In genomic region chr3:33853062-33853461, GRCm38 (mm10) we compare ENCODE assay signal across 15 mouse cellular contexts. TPM values are rescaled to one million over a fixed set of nuclear protein-coding genes. Genes with fewer than 3 reads are reported as not detected.
DNase-seq lines count a peak whose midpoint lies in the region; ATAC-seq and TF ChIP-seq lines count a peak whose summit lies in the region.
"Had no signal": no experiment of that assay in that cellular context is flagged by ENCODE, and none has a peak within 500 bp of the region (broad histone marks: within the 10 kb centered on the region; RNA-seq: fewer than 3 reads in every experiment).

No protein-coding gene starts in this region.

- no peaks in the 10 kb centered on the region for H3K27me3 ChIP-seq in neural tube, embryonic 15.5 days (replicated peaks)
- H3K27me3 ChIP-seq: embryonic facial prominence, embryonic 13.5 days; kidney, embryonic 15.5 days had no signal

- no peak overlapping the region for H3K9ac ChIP-seq in neural tube, embryonic 15.5 days (replicated peaks)
- H3K9ac ChIP-seq: embryonic facial prominence, embryonic 13.5 days; kidney, embryonic 15.5 days had no signal

- no peaks in the 10 kb centered on the region for H3K9me3 ChIP-seq in neural tube, embryonic 15.5 days (replicated peaks)
- H3K9me3 ChIP-seq: embryonic facial prominence, embryonic 13.5 days; kidney, embryonic 15.5 days had no signal

- ATAC-seq in neural tube, embryonic 15.5 days (ENCODE audit: low FRiP score) = no peak
- no peak for ATAC-seq in erythroblast, adult 5-6 weeks (replicated peaks; ENCODE audit: low FRiP score, poor library complexity, severe bottlenecking)
- ATAC-seq: CD4-positive, CD25-positive, alpha-beta regulatory T cell, adult 4 months had no signal

- WGBS in neural tube, embryonic 15.5 days = 61% methylated on average over 1 of the region's 1 CpGs

- no peak overlapping the region for H3K4me2 ChIP-seq in neural tube, embryonic 15.5 days
- H3K4me2 ChIP-seq: embryonic facial prominence, embryonic 13.5 days; kidney, embryonic 15.5 days had no signal

- TF ChIP-seq CTCF in gastrocnemius, adult 2 months (IDR thresholded peaks at IDR 0.05) = peak; percentile 37; the same call in 1 of the 2 replicates
- peak; percentile 61 for TF ChIP-seq CTCF in left cerebral cortex, adult 2 months (IDR thresholded peaks at IDR 0.05)

- H3K27ac ChIP-seq in gastrocnemius, adult 2 months = no peak overlapping the region
- H3K27ac ChIP-seq in left cerebral cortex, adult 2 months = no peak overlapping the region
- no peak overlapping the region for H3K27ac ChIP-seq in neural tube, embryonic 15.5 days (replicated peaks)
- H3K27ac ChIP-seq: embryonic facial prominence, embryonic 13.5 days; kidney, embryonic 15.5 days had no signal

- H3K36me3 ChIP-seq in neural tube, embryonic 15.5 days = no peaks in the 10 kb centered on the region
- H3K36me3 ChIP-seq: embryonic facial prominence, embryonic 13.5 days; kidney, embryonic 15.5 days had no signal

- intact Hi-C loops in gastrocnemius, adult 2 months (cut with DNase I) = loop anchor here (5.0 kb wide), 1 partner anchor 64 kb away; no protein-coding TSS in a partner anchor
- intact Hi-C loops in gastrocnemius, postnatal 36 days (cut with DNase I) = no loop called here
- intact Hi-C loops in left cerebral cortex, adult 2 months (cut with DNase I) = loop anchor here (1.0 to 10.0 kb wide), 3 partner anchors 66 to 1632 kb away; no protein-coding TSS in a partner anchor

- no peak for DNase-seq in gastrocnemius, adult 2 months
- DNase-seq in gastrocnemius, postnatal 36 days = no peak
- peak in 1 of 2 experiments; percentile 17 for DNase-seq in left cerebral cortex, adult 2 months (ENCODE audit: extremely low spot score in 1 of 2, low spot score in 2 of 2)
- no peak for DNase-seq in left cerebral cortex, adult 18-20 months (ENCODE audit: low spot score in 2 of 2)
- DNase-seq in right cerebral cortex, postnatal 10 days (ENCODE audit: low spot score in 2 of 2) = peak; percentile 40 to 44
- no peak for DNase-seq in right cerebral cortex, postnatal 25 days
- DNase-seq: cerebellum, adult 8-10 months; heart, adult 18-20 months; heart, postnatal 4 days; lung, adult 18-20 months had no signal

- no peaks in the 10 kb centered on the region for H3K4me1 ChIP-seq in neural tube, embryonic 15.5 days
- H3K4me1 ChIP-seq: embryonic facial prominence, embryonic 13.5 days; kidney, embryonic 15.5 days had no signal

- no peak overlapping the region for H3K4me3 ChIP-seq in gastrocnemius, adult 2 months
- no peak overlapping the region for H3K4me3 ChIP-seq in left cerebral cortex, adult 2 months
- no peak overlapping the region for H3K4me3 ChIP-seq in neural tube, embryonic 15.5 days (replicated peaks)
- H3K4me3 ChIP-seq: embryonic facial prominence, embryonic 13.5 days; kidney, embryonic 15.5 days had no signal

RNA-seq across cellular contexts. Expression of gene Ccdc39, which starts 9.0 kb away (rescaled TPM):
- total RNA-seq in gastrocnemius, adult 2 months (2021) = under 1 TPM; 0.11 to 0.23 TPM
- total RNA-seq in gastrocnemius, postnatal 36 days (2021) = under 1 TPM; 0.15 to 0.26 TPM
- 10 to 100 TPM; 27.4 to 28.1 TPM for total RNA-seq in left cerebral cortex, adult 2 months (2021)
- total RNA-seq in left cerebral cortex, adult 18-20 months (2021) = 10 to 100 TPM; 22.1 to 22.6 TPM
- polyA plus RNA-seq in neural tube, embryonic 15.5 days (2015; fragmentation: Nextera tagmentation; extraction: Ambion mirVana) = 13.1 and 13.3 TPM in 2 replicates
- total RNA-seq in erythroblast, adult 5-6 weeks (2015; ENCODE audit: low replicate concordance) = not detected in 2 replicates
- total RNA-seq in erythroblast, adult 5-6 weeks (2017; ENCODE audit: low replicate concordance) = 0.17 TPM in 1 of 2 replicates, not detected in the other

RNA-seq across cellular contexts. Expression of gene Ttc14, which starts 53.4 kb away (rescaled TPM):
- 10 to 100 TPM; 11.2 to 12.9 TPM for total RNA-seq in gastrocnemius, adult 2 months (2021)
- 10 to 100 TPM in 1 of 2 experiments, 1 to 10 TPM in 1; 9.1 to 11.3 TPM for total RNA-seq in gastrocnemius, postnatal 36 days (2021)
- 10 to 100 TPM; 87.3 to 91.6 TPM for total RNA-seq in left cerebral cortex, adult 2 months (2021)
- 10 to 100 TPM; 66.9 to 84.5 TPM for total RNA-seq in left cerebral cortex, adult 18-20 months (2021)
- 67.3 and 71.4 TPM in 2 replicates for polyA plus RNA-seq in neural tube, embryonic 15.5 days (2015; fragmentation: Nextera tagmentation; extraction: Ambion mirVana)
- total RNA-seq in erythroblast, adult 5-6 weeks (2015; ENCODE audit: low replicate concordance) = 34.0 and 37.8 TPM in 2 replicates
- 48.7 and 78.9 TPM in 2 replicates for total RNA-seq in erythroblast, adult 5-6 weeks (2017; ENCODE audit: low replicate concordance)

Comparison
In these comparisons a context has a peak if more than half of its experiments do, and no peak if none do; other contexts are left out.
1. DNase-seq: peak in right cerebral cortex, postnatal 10 days (2 of 2); none in gastrocnemius, adult 2 months (single experiment), gastrocnemius, postnatal 36 days (0 of 2), left cerebral cortex, adult 18-20 months (0 of 2) and right cerebral cortex, postnatal 25 days (single experiment).
2. RNA of gene Ccdc39, which starts 9.0 kb away (total RNA-seq): 27.4 to 28.1 TPM in left cerebral cortex, adult 2 months and 22.1 to 22.6 TPM in left cerebral cortex, adult 18-20 months; 0.15 to 0.26 TPM in gastrocnemius, postnatal 36 days, 0.11 to 0.23 TPM in gastrocnemius, adult 2 months and 0.17 TPM in erythroblast, adult 5-6 weeks; every median in the first group is over 10 times any median in the second.